Mouse (Mus musculus) CD4-positive naive resting alpha-beta T cell, adult 57 days (primary cell): ENCODE measurements around the gene Scn1b. TPM values are rescaled to one million over a fixed set of nuclear protein-coding genes. Genes with fewer than 3 reads are reported as not detected.

Experiments used
- total RNA-seq: library from RNA; stranded (reverse); gene quantifications from one replicate; pipeline ENCODE4 v1.2.4, GENCODE M21; 2023

The Scn1b gene
- 1.1 TPM for total RNA-seq

DNA sequence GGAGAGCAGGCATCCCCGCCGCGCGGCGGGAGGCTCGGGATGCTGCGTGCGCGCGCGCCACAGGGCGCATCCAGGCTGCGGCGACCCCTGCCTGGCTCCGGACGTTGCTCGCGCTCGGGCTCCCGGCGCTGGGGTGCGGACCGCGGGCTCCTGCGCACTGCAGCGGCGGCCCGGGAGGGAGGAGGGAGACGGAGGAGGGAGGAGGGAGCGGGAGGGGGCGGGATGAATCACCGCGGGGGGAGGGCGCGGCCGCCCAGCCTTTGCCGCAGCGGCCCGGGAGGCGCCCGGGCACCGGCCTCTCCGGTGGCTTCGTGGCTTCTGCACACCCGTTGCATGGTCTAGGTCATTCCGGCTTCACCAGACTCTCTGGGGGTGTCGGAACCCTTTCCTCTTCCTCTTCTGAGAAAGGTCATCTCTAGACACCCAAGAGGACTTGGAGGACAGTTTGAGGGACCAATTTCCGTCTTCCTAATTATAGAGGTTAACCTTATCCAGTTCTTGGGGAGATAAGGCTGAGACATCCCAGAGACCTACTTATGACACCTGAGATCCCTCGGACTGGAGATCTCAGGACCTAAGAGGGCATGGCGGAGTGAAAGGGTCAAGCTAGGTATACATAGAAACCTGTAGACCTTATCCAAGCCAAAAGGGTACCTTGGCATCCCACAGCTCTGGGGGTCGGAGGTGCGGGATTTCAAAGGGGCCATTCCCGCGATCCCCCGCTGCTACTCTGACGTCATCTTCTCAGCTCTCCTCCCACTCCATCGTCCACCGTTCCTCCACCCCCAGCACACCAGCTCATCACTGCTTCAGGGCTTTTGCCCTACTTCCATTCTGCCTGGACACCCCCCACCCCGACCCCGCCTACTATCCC, at the start of gene Scn1b:
Gene Scn1b (minus strand): TSS at position 153 of the 874 bp plus-strand sequence.

DNA sequence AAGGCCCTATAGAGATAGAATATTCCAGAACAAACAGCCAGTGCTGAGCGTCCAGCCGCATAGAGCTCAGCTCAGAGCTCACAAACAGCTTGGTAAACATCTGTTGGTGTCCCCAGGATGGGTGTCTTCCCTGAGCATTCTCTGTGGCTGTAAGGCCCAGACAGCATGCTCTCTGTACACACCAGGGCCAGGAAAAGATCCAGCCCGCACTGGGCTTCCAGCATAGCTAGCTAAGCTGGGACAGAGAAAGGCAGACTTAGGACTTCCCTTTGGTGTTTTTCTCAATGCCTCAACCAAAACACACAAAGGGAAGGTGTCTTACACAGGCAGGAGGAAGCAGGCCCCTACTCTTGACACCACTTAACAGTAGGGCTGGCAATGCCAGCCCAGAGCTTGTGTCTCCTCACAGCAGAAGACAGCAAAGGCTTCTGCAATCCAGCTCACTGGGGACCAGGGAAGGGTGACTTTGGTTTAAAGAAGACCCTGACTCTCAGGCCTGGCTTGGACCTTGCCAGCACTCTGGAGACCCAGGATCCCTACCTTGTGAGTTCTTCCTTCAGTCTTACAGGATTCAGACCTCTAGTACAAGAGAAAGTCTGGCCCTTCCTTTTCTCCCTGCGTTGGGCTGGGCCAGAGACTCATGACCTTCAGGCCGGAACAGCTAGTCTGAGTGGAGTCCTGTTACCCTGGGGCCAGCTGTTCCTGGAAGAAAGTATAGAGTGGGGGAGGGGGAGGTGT, 28.7 kb upstream of the Scn1b start, which contains the start of gene Gramd1a:
Gene Gramd1a (minus strand): TSS at position 601 of the 738 bp plus-strand sequence.

DNA sequence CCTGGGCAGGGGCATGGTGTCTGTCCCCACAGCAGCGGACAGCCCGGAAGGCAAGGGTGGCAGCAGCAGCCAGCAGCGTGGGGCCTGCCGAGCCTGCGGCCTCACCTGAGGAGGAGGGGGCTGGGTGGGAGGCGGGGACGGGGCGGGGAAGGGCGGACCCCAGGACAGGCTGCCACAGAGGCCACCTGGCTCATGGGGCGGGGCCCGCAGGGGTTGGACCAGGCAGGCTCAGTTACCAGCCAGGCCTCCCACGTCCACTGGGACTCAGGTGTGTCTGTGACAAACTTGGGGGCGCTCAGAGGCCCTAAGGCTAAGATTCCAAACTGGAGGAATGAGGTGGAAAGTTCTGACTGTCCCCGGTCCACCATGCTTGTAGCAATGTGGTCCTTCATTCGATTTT, 11.6 kb downstream of the Scn1b start, which contains the start of gene Hpn:
Gene Hpn (minus strand): TSS at position 109 of the 400 bp plus-strand sequence.

GRCm38 (mm10) chr7:31076492-31076891, 50.3 kb downstream of the Scn1b start, which contains the start of gene Fxyd3:
TSS of gene Fxyd3 (minus strand) at chr7:31076704.

Other genes starting within 250 kb of the Scn1b start
- 33.5 TPM for gene Cd22, start 246.7 kb downstream of the Scn1b start, total RNA-seq
- gene Mag, start 212.1 kb downstream of the Scn1b start, total RNA-seq: not detected
- gene Hamp2, start 202.3 kb downstream of the Scn1b start, total RNA-seq: not detected
- not detected for gene Hamp, start 183.0 kb downstream of the Scn1b start, total RNA-seq
- gene Usf2, start 170.2 kb downstream of the Scn1b start, total RNA-seq: 168 TPM
- gene Lsr, start 153.5 kb downstream of the Scn1b start, total RNA-seq: 2.9 TPM
- not detected for gene Fam187b, start 153.2 kb downstream of the Scn1b start, total RNA-seq
- gene Fxyd5, start 84.5 kb downstream of the Scn1b start, total RNA-seq: 934 TPM
- gene Fxyd7, start 75.5 kb downstream of the Scn1b start, total RNA-seq: not detected
- gene Fxyd1, start 69.8 kb downstream of the Scn1b start, total RNA-seq: not detected
- 0.27 TPM for gene Lgi4, start 67.7 kb downstream of the Scn1b start, total RNA-seq
- gene Fxyd3, start 50.3 kb downstream of the Scn1b start, total RNA-seq: 1.3 TPM
- gene Hpn, start 11.7 kb downstream of the Scn1b start, total RNA-seq: 1.9 TPM
- gene Gramd1a, start 28.9 kb upstream of the Scn1b start, total RNA-seq: 886 TPM
- gene Scgb2b2, start 163.5 kb upstream of the Scn1b start, total RNA-seq: not detected
- gene Scgb1b2, start 164.8 kb upstream of the Scn1b start, total RNA-seq: not detected
- not detected for gene Scgb2b3, start 235.1 kb upstream of the Scn1b start, total RNA-seq
- not detected for gene Scgb1b3, start 248.6 kb upstream of the Scn1b start, total RNA-seq